Mouse (Mus musculus) stomach, postnatal 0 days (tissue): ENCODE results near the gene Ahsa1.

Experiments used
- CTCF ChIP-seq: IDR thresholded peaks from 2 replicates; pipeline ENCODE4 v1.5.1; 2016; ENCODE audit warnings: antibody characterized with exemption, low read depth, mild to moderate bottlenecking, moderate library complexity
- EP300 ChIP-seq: optimal IDR thresholded peaks from 2 replicates; pipeline ENCODE3; 2016; ENCODE audit warnings: antibody characterized with exemption

- TF ChIP-seq EP300 (no peak), CTCF (no peak)
These were observed 39.7 kb downstream of the Ahsa1 start for GRCm38 (mm10) chr12:87305767-87306583.
